Mouse (Mus musculus) spleen, adult 2 months (tissue): Measurements from ENCODE around the gene 0610030E20Rik. TPM values are rescaled to one million over a fixed set of nuclear protein-coding genes. Genes with fewer than 3 reads are reported as not detected.
A peak's percentile ranks its signal among the peaks of the same experiment; 100 is the strongest.

Experiments used
- DNase-seq, 2 experiments: peaks; one replicate each; pipeline versions ENCODE4 v3.0.0 to v3.0.0-alpha.2; 2012 to 2021; ENCODE audit warnings: low spot score in 2 of 2, low read depth in 1 of 2
- H3K27ac ChIP-seq: fragments of 200-500 bp; 2 replicates; pipeline ENCODE4 v1.5.1; 2012; ENCODE audit warnings: low read length, inconsistent platforms; ENCODE audit not compliant: insufficient read depth
- H3K27me3 ChIP-seq: fragments of 200-500 bp; 2 replicates; pipeline ENCODE4 v1.6.1; 2012; ENCODE audit warnings: mild to moderate bottlenecking, moderate library complexity, low read length, inconsistent platforms; ENCODE audit not compliant: control insufficient read depth, insufficient read depth
- H3K36me3 ChIP-seq: fragments of 200-500 bp; 2 replicates; pipeline ENCODE4 v1.6.1; 2012; ENCODE audit warnings: mild to moderate bottlenecking, low read length, inconsistent platforms; ENCODE audit not compliant: control insufficient read depth, insufficient read depth
- H3K4me1 ChIP-seq: fragments of 200-500 bp; 2 replicates; pipeline ENCODE4 v1.6.1; 2011; ENCODE audit warnings: inconsistent platforms; ENCODE audit not compliant: control insufficient read depth, insufficient read depth, insufficient read length
- H3K4me3 ChIP-seq: fragments of 200-500 bp; 2 replicates; pipeline ENCODE4 v1.5.1; 2011; ENCODE audit warnings: mild to moderate bottlenecking, inconsistent platforms; ENCODE audit not compliant: insufficient read depth, insufficient read length; ENCODE audit errors: extremely low read depth
- CTCF ChIP-seq: fragments of 200-500 bp; IDR thresholded peaks from 2 replicates; pipeline ENCODE4 v1.5.1; 2011; ENCODE audit warnings: mild to moderate bottlenecking, inconsistent platforms; ENCODE audit not compliant: insufficient read depth, insufficient read length, insufficient replicate concordance; ENCODE audit errors: extremely low read depth
- POLR2A ChIP-seq: fragments of 200-500 bp; IDR thresholded peaks from 2 replicates; pipeline ENCODE4 v1.6.1; 2011; ENCODE audit warnings: low read depth, low read length, inconsistent platforms
- WGBS: fragments of 180-500 bp; shearing (Covaris S2); methylation state at CpG from one replicate; pipeline ENCODE4 v1.1.7; 2018; 5-methylcytosine and 5-hydroxymethylcytosine counted together
- polyA plus RNA-seq: library from polyadenylated mRNA; depleted of rRNA; stranded (reverse); fragments of >200 nt; gene quantifications from 2 replicates; pipeline ENCODE4 v1.2.3, GENCODE M21; 2012

0610030E20Rik gene
- polyA plus RNA-seq, 1 experiment: 19.9 TPM

DNA sequence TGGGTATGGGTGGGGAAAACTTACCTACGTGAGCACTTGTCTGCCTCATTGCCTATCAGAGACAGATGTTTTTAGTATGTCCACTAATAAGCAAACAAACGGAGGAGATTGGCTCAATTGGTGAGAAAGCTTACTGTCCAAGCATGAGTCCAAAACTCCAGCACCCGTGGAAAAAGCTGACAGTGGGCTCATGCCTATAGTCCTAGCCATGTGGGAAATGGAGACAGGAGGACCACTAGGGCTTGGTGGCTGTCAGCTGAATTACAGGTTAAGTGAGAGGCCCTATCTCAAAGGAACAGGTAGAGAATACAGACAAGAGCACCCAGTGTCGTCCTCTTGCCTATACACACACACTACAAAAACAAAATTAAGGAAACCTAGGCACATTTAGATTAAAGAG is 856 bp upstream of the 0610030E20Rik start:
- TF ChIP-seq POLR2A: no peak
- no peak for TF ChIP-seq CTCF
- Histone ChIP-seq H3K4me1 (peaks cover 13% of the 10 kb centered on the region; the same call in 1 of the 2 replicates), H3K27ac (no peak overlapping the region), H3K27me3 (no peaks in the 10 kb centered on the region), H3K36me3 (peaks cover 15% of the 10 kb centered on the region), H3K4me3 (no peak overlapping the region)
- DNase-seq: no peak
- WGBS: 76% methylated on average over 4 of the region's 4 CpGs

GRCm38 (mm10) chr6:72348411-72348810 is 1.3 kb downstream of the 0610030E20Rik start:
- TF ChIP-seq POLR2A (no peak), CTCF (no peak)
- no peak overlapping the region for H3K27ac ChIP-seq

GRCm38 (mm10) chr6:72350214-72350613 is 3.1 kb downstream of the 0610030E20Rik start:
- WGBS: 81% methylated on average over 2 of the region's 2 CpGs
- TF ChIP-seq CTCF (no peak), POLR2A (no peak)
- Histone ChIP-seq H3K36me3 (peaks cover 14% of the 10 kb centered on the region), H3K4me3 (no peak overlapping the region), H3K27ac (no peak overlapping the region), H3K27me3 (0 out of 2 replicates have a peak, but pooled peaks cover under 1% of the 10 kb centered on the region), H3K4me1 (peaks cover 15% of the 10 kb centered on the region; the same call in 1 of the 2 replicates)
- DNase-seq: no peak

More at GRCm38 (mm10) chr6:72348411-72348810, 1.3 kb downstream of the 0610030E20Rik start:
- DNase-seq: no peak
- Histone ChIP-seq H3K27me3 (no peaks in the 10 kb centered on the region), H3K36me3 (peaks cover 14% of the 10 kb centered on the region), H3K4me1 (peaks cover 13% of the 10 kb centered on the region; the same call in 1 of the 2 replicates), H3K4me3 (no peak overlapping the region)
- 76% methylated on average over 10 of the region's 10 CpGs for WGBS

DNA sequence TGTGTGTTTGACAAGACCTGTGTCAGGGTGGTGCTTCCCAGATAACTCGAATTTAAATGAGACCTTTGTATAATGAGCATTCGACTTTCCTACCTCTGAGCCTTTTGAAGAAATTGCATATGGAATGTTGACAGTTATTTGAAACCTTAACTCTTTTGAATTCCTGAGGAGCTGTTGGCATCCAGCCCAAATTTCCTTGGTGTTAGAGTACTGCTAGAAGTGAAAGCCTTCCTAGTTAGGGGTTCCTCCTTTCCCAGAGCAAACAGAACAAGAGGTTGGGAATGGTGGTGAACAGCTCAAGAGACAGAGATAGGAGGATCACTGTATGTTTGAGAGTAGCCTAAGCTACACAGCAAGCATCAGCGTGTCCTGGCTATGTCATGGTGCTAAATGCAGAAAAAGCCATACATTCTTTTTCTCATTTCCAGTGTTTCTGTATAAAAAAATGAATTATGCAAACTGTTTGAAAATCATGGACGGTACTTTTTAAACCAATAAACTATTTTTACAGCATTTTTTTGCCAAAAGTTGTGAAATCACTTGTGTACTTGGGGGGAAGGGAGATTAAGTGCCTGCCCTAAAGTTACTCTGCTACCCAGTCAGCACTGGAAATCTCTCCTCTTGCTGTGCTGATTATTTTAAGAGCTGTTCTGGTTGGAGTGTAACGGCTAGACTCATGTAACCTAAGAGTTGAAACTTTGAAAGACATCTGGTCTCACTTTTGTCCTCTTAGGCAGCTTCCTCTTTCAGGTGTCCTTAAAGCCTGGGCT is 5.7 kb downstream of the 0610030E20Rik start:
- TF ChIP-seq CTCF (no peak), POLR2A (no peak)
- Histone ChIP-seq H3K27me3 (peaks cover 3% of the 10 kb centered on the region; the same call in 1 of the 2 replicates), H3K27ac (no peak overlapping the region), H3K36me3 (peaks cover 14% of the 10 kb centered on the region), H3K4me3 (no peak overlapping the region), H3K4me1 (peaks cover 19% of the 10 kb centered on the region; the same call in 1 of the 2 replicates)
- DNase-seq: no peak
- WGBS: 64% methylated on average over 5 of the region's 5 CpGs

DNA sequence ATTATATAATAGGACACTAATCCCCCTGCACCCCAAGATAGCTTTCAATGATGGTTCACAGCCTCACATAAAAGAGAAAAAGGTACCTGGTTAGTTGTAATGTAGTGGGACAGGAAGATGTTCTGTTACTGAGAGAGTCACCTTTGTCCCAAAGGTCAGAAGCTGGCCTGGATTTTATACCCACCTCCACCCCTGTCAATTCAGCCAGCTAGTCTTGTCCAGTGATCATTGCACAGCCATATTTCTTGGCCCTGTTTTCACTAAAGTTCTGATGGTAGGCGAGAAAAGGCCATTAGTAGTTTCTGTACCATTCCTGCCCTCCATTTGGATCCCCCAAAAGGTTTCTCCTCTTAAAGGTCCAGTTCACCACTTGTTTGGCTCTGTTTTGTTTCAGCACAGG is 6.9 kb downstream of the 0610030E20Rik start:
- peaks cover 9% of the 10 kb centered on the region; the same call in 1 of the 2 replicates for H3K4me1 ChIP-seq
- TF ChIP-seq POLR2A: no peak
- no peak for TF ChIP-seq CTCF
- H3K27ac ChIP-seq: no peak overlapping the region

GRCm38 (mm10) chr6:72355066-72355911 is 8.2 kb downstream of the 0610030E20Rik start, which contains the start of gene Tmem150a:
TSS of gene Tmem150a (plus strand) at chr6:72355447.
- WGBS: under 1% methylated on average over 69 of the region's 71 CpGs
- H3K36me3 ChIP-seq: peaks cover 16% of the 10 kb centered on the region
- TF ChIP-seq POLR2A (no peak), CTCF (peak; percentile 5; the same call in 1 of the 2 replicates)
- H3K27ac ChIP-seq: peak within 1 kb of the TSS; percentile 36
- DNase-seq: peak; percentile 15 to 61
- peak within 1 kb of the TSS; percentile 65 for H3K4me3 ChIP-seq
- H3K4me1 ChIP-seq: peaks cover 7% of the 10 kb centered on the region; the same call in 1 of the 2 replicates
- H3K27me3 ChIP-seq: peaks cover 3% of the 10 kb centered on the region; the same call in 1 of the 2 replicates

More for the DNA sequence above, 6.9 kb downstream of the 0610030E20Rik start:
- H3K4me3 ChIP-seq: no peak overlapping the region
- peaks cover 14% of the 10 kb centered on the region for H3K36me3 ChIP-seq
- whole genome bisulfite sequencing: 97% methylated on average over 1 of the region's 1 CpGs
- H3K27me3 ChIP-seq: peaks cover 3% of the 10 kb centered on the region; the same call in 1 of the 2 replicates
- no peak for DNase-seq
